Mouse (Mus musculus) thymus, adult 2 months (tissue): ENCODE results near the gene 9530003J23Rik. TPM values are rescaled to one million over a fixed set of nuclear protein-coding genes. Genes with fewer than 3 reads are reported as not detected.

ENCODE experiments used
- DNase-seq: peaks from one replicate; pipeline ENCODE4 v3.0.0; 2021
- H3K27ac ChIP-seq: fragments of 200-500 bp; 2 replicates; pipeline ENCODE4 v1.5.1; 2012; ENCODE audit warnings: low read length, control low read depth; ENCODE audit not compliant: control insufficient read depth, insufficient read depth
- H3K27me3 ChIP-seq: fragments of 200-500 bp; 2 replicates; pipeline ENCODE4 v1.6.1; 2012; ENCODE audit warnings: mild to moderate bottlenecking, low read length, moderate library complexity, mixed read lengths; ENCODE audit not compliant: control insufficient read depth, insufficient read depth
- H3K36me3 ChIP-seq: fragments of 200-500 bp; 2 replicates; pipeline ENCODE4 v1.6.1; 2012; ENCODE audit warnings: mild to moderate bottlenecking, low read length, moderate library complexity; ENCODE audit not compliant: control insufficient read depth, insufficient read depth
- H3K4me1 ChIP-seq: fragments of 200-500 bp; replicated peaks from 2 replicates; pipeline ENCODE4 v1.6.1; 2012; ENCODE audit warnings: low read length; ENCODE audit not compliant: control insufficient read depth, insufficient read depth
- H3K4me3 ChIP-seq: fragments of 200-500 bp; 2 replicates; pipeline ENCODE4 v1.5.1; 2012; ENCODE audit warnings: mild to moderate bottlenecking, low read length, control low read depth, moderate library complexity; ENCODE audit not compliant: control insufficient read depth, insufficient read depth
- CTCF ChIP-seq: fragments of 200-500 bp; IDR thresholded peaks from 2 replicates; pipeline ENCODE4 v1.5.1; 2012; ENCODE audit warnings: mild to moderate bottlenecking, control low read depth, low read length, moderate library complexity, borderline replicate concordance; ENCODE audit not compliant: control insufficient read depth, poor library complexity, insufficient read depth; ENCODE audit errors: extremely low read depth
- POLR2A ChIP-seq: fragments of 200-500 bp; IDR thresholded peaks from 2 replicates; pipeline ENCODE4 v1.6.1; 2012; ENCODE audit warnings: mild to moderate bottlenecking, low read length, control low read depth, moderate library complexity; ENCODE audit not compliant: control insufficient read depth, poor library complexity, insufficient read depth; ENCODE audit errors: extremely low read depth
- WGBS: fragments of 180-500 bp; shearing (Covaris S2); methylation state at CpG from one replicate; pipeline ENCODE4 v1.1.7; 2018; 5-methylcytosine and 5-hydroxymethylcytosine counted together
- polyA plus RNA-seq: library from polyadenylated mRNA; depleted of rRNA; stranded (reverse); fragments of >200 nt; gene quantifications from 2 replicates; pipeline ENCODE4 v1.2.3, GENCODE M21; 2012

The 9530003J23Rik gene
- polyA plus RNA-seq, 1 experiment = not detected

GRCm38 (mm10) chr10:117224102-117224990 lies 14.2 kb downstream of the 9530003J23Rik start, which contains the start of gene Yeats4:
Yeats4 (minus strand) TSS chr10:117224507.
- H3K27ac ChIP-seq = 0 out of 2 replicates have a peak within 1 kb of the TSS, but pooled peaks have one; percentile 41
- no peaks in the 10 kb centered on the region for H3K27me3 ChIP-seq
- WGBS = 3% methylated on average over 63 of the region's 63 CpGs
- peaks cover 6% of the 10 kb centered on the region; the same call in 1 of the 2 replicates for H3K4me1 ChIP-seq
- H3K36me3 ChIP-seq = peaks cover 30% of the 10 kb centered on the region
- peak; percentile 94 for DNase-seq
- TF ChIP-seq POLR2A (peak; percentile 86; the same call in 1 of the 2 replicates), CTCF (peak; percentile 57; the same call in 1 of the 2 replicates)
- H3K4me3 ChIP-seq = peak within 1 kb of the TSS; percentile 82

GRCm38 (mm10) chr10:117223758-117224101 lies 14.8 kb downstream of the 9530003J23Rik start:
- Histone ChIP-seq H3K27me3 (no peaks in the 10 kb centered on the region), H3K4me1 (peaks cover 6% of the 10 kb centered on the region; the same call in 1 of the 2 replicates), H3K27ac (no peak overlapping the region), H3K4me3 (peak overlapping the region; percentile 82), H3K36me3 (peaks cover 30% of the 10 kb centered on the region)
- DNase-seq = no peak
- WGBS = 2% methylated on average over 9 of the region's 9 CpGs
- TF ChIP-seq POLR2A = no peak
- TF ChIP-seq CTCF = no peak

- DNase-seq = no peak
- H3K27ac ChIP-seq = no peak overlapping the region
- no peak overlapping the region for H3K4me3 ChIP-seq
- TF ChIP-seq POLR2A (no peak), CTCF (no peak)
- H3K4me1 ChIP-seq = peaks cover 6% of the 10 kb centered on the region; the same call in 1 of the 2 replicates
- H3K27me3 ChIP-seq = no peaks in the 10 kb centered on the region
- peaks cover 39% of the 10 kb centered on the region for H3K36me3 ChIP-seq
- WGBS = 96% methylated on average over 3 of the region's 3 CpGs
Observed at GRCm38 (mm10) chr10:117222821-117223220, 15.7 kb downstream of the 9530003J23Rik start.

GRCm38 (mm10) chr10:117218351-117218750 lies 20.2 kb downstream of the 9530003J23Rik start:
- Histone ChIP-seq H3K27me3 (no peaks in the 10 kb centered on the region), H3K4me3 (no peak overlapping the region), H3K4me1 (peaks cover 16% of the 10 kb centered on the region), H3K27ac (no peak overlapping the region), H3K36me3 (peaks cover 52% of the 10 kb centered on the region)
- WGBS = 97% methylated on average over 8 of the region's 8 CpGs
- DNase-seq = no peak
- TF ChIP-seq POLR2A = no peak
- no peak for TF ChIP-seq CTCF

DNA sequence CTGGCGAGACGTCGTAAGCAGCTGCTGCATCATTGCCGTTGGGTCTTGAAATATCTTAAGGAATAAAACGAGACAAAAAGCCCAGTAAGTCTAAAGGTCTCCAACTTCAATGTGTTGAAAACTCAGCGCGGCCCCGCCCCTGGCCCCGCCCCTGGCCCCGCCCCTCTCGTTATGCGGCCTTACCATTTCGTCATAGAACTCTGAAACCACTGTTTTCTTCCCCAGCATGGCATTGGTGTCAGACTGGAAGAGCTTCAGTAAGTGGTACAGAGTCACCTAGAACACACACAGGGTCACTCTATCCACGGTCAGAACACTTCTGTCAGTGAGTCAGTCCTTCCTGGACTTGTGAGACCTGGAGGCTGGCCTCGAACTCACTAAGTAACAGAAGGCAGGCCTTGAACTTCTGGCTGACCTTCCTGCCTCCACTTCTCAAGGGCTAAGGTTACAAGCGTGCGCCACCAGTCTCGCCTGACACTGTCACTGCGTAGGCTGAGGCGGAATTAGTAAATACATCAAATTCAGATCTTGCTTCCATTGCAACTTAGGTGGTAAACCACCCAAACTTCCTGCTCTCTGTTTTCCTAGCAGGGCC lies 21.2 kb downstream of the 9530003J23Rik start:
- Histone ChIP-seq H3K4me1 (peaks cover 12% of the 10 kb centered on the region), H3K27me3 (no peaks in the 10 kb centered on the region), H3K27ac (no peak overlapping the region), H3K4me3 (no peak overlapping the region), H3K36me3 (peaks cover 51% of the 10 kb centered on the region)
- WGBS = 93% methylated on average over 20 of the region's 20 CpGs
- no peak for DNase-seq
- TF ChIP-seq CTCF = no peak
- no peak for TF ChIP-seq POLR2A

GRCm38 (mm10) chr10:117216793-117217192 lies 21.7 kb downstream of the 9530003J23Rik start:
- peaks cover 12% of the 10 kb centered on the region for H3K4me1 ChIP-seq
- H3K27me3 ChIP-seq = no peaks in the 10 kb centered on the region
- H3K36me3 ChIP-seq = peaks cover 46% of the 10 kb centered on the region
- peak; percentile 58 for DNase-seq
- WGBS = 74% methylated on average over 5 of the region's 5 CpGs
- H3K4me3 ChIP-seq = no peak overlapping the region
- no peak overlapping the region for H3K27ac ChIP-seq
- TF ChIP-seq CTCF (no peak), POLR2A (no peak)

DNA sequence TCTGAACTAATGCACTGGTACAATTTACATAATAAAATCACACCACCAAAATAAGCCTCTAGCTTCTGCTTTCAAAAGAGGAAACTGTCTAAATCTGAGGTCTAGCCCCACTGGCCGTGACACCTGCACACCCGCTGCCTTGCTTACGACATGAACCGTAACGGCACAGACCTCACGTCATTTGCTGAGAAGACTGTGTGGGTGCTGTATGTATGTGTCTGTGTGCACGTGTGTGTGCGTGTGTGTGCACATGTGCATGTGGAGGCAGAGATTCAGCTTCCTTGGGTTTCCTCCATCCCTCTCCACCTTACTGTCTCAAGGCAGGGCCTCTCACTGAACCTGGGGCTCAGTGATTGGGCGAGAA lies 22.4 kb downstream of the 9530003J23Rik start:
- H3K4me1 ChIP-seq = peaks cover 12% of the 10 kb centered on the region
- H3K4me3 ChIP-seq = no peak overlapping the region
- TF ChIP-seq CTCF = no peak
- TF ChIP-seq POLR2A = no peak
- H3K36me3 ChIP-seq = peaks cover 39% of the 10 kb centered on the region
- no peaks in the 10 kb centered on the region for H3K27me3 ChIP-seq
- 24% methylated on average over 9 of the region's 9 CpGs for WGBS
- H3K27ac ChIP-seq = peak overlapping the region; percentile 56
- DNase-seq = peak; percentile 35
